Mouse (Mus musculus) thymus, adult 2 months (tissue): ENCODE measurements around the gene Ccm2l.

Source experiments
- CTCF ChIP-seq: fragments of 200-500 bp; IDR thresholded peaks from 2 replicates; pipeline ENCODE4 v1.5.1; 2012; ENCODE audit warnings: mild to moderate bottlenecking, control low read depth, low read length, moderate library complexity, borderline replicate concordance; ENCODE audit not compliant: control insufficient read depth, poor library complexity, insufficient read depth; ENCODE audit errors: extremely low read depth
- POLR2A ChIP-seq: fragments of 200-500 bp; IDR thresholded peaks from 2 replicates; pipeline ENCODE4 v1.6.1; 2012; ENCODE audit warnings: mild to moderate bottlenecking, low read length, control low read depth, moderate library complexity; ENCODE audit not compliant: control insufficient read depth, poor library complexity, insufficient read depth; ENCODE audit errors: extremely low read depth

GRCm38 (mm10) chr2:153083275-153083674, 17.5 kb downstream of the Ccm2l start:
- TF ChIP-seq CTCF (no peak), POLR2A (no peak)
